Mouse (Mus musculus) midbrain, embryonic 13.5 days (tissue): Measurements from ENCODE around the gene Dmd. TPM values are rescaled to one million over a fixed set of nuclear protein-coding genes. Genes with fewer than 3 reads are reported as not detected.

Experiments used
- ATAC-seq: fragments of 200-750 bp; cut with Nextera tagmentation; 2 replicates; pipeline ENCODE4 v1.8.0; 2017; ENCODE audit warnings: mild to moderate bottlenecking, moderate TSS enrichment, moderate library complexity
- H3K27ac ChIP-seq: fragments of 300-500 bp; sonication (generic); 2 replicates; pipeline ENCODE4 v1.5.1; 2015; ENCODE audit warnings: inconsistent platforms, mild to moderate bottlenecking, moderate library complexity
- H3K27me3 ChIP-seq: fragments of 300-500 bp; sonication (generic); 2 replicates; pipeline ENCODE4 v1.6.1; 2015; ENCODE audit warnings: mild to moderate bottlenecking, inconsistent platforms
- H3K36me3 ChIP-seq: fragments of 300-500 bp; sonication (generic); 2 replicates; pipeline ENCODE4 v1.6.1; 2015; ENCODE audit warnings: mild to moderate bottlenecking, inconsistent platforms
- H3K4me1 ChIP-seq: fragments of 300-500 bp; sonication (generic); replicated peaks from 2 replicates; pipeline ENCODE4 v1.6.1; 2015; ENCODE audit warnings: inconsistent platforms
- H3K4me2 ChIP-seq: fragments of 300-500 bp; sonication (generic); replicated peaks from 2 replicates; pipeline ENCODE4 v1.6.1; 2015; ENCODE audit warnings: moderate library complexity, mild to moderate bottlenecking, inconsistent platforms
- H3K4me3 ChIP-seq: fragments of 300-500 bp; sonication (generic); replicated peaks from 2 replicates; pipeline ENCODE4 v1.5.1; 2015; ENCODE audit warnings: mild to moderate bottlenecking, inconsistent platforms
- H3K9ac ChIP-seq: fragments of 300-500 bp; sonication (generic); replicated peaks from 2 replicates; pipeline ENCODE4 v1.6.1; 2015; ENCODE audit warnings: mild to moderate bottlenecking, inconsistent platforms
- H3K9me3 ChIP-seq: fragments of 300-500 bp; sonication (generic); 2 replicates; pipeline ENCODE4 v1.6.1; 2016; ENCODE audit warnings: mild to moderate bottlenecking, inconsistent platforms
- WGBS: fragments of 180-500 bp; shearing (Covaris S2); methylation state at CpG from one replicate; pipeline ENCODE4 v1.1.7; 2015; 5-methylcytosine and 5-hydroxymethylcytosine counted together
- polyA plus RNA-seq: library from polyadenylated mRNA; unstranded; fragments of >200 nt; fragmentation: Nextera tagmentation; extraction: Ambion mirVana; gene quantifications from 2 replicates; pipeline ENCODE4 v1.2.1, GENCODE M21; 2015

Dmd gene
- polyA plus RNA-seq, 1 experiment from 2014 or later: 18.8 TPM

DNA sequence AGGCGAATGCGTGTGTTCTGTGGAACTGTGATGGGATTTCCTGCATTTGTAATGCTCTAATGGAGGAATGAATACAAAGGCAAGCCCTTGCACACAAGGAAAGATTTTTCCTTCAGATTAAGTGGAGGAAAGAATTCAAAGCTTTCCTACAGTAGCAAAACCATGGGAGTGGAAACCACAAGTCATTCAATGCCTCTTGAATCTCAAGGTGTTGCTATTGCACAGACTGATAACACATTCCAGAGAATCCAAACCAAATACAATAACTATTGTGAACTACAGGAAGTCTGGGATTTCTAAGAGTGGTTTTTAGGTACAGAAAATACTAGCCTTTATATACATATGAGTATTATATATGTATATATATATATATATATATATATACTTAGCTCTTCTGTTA, 2258.3 kb downstream of the Dmd start:
- Histone ChIP-seq H3K27me3 (no peaks in the 10 kb centered on the region), H3K36me3 (no peaks in the 10 kb centered on the region), H3K4me3 (no peak overlapping the region), H3K27ac (no peak overlapping the region), H3K4me2 (no peak overlapping the region), H3K9me3 (no peaks in the 10 kb centered on the region), H3K9ac (no peak overlapping the region), H3K4me1 (no peaks in the 10 kb centered on the region)
- ATAC-seq: no peak
- 71% methylated on average over 2 of the region's 2 CpGs for WGBS

- ATAC-seq: no peak
- Histone ChIP-seq H3K9me3 (no peaks in the 10 kb centered on the region), H3K27me3 (no peaks in the 10 kb centered on the region)
Observed at GRCm38 (mm10) chrX:85226883-85227282, 2278.2 kb downstream of the Dmd start.

DNA sequence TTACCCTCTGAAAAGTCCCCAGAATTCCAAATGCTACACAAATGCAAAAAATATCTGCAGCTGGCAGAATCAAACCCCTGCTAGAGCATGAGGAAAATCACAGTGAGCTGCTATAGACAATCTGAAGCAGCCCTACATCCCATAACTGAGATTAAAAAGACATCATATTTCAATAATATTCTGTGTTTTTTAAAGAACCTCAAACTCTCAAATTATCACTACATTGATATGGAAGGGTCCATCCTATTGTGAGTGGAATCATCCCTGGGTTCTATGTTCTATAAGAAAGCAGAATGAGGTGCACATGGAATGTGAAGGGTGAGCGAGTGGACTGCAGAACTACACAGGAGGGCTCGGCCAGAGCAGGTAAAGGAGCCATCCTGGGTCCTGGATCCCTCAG, 2300.7 kb downstream of the Dmd start, which contains the start of gene Fthl17a:
Fthl17a (plus strand) TSS at position 301 of the 400 bp plus-strand sequence.
- Histone ChIP-seq H3K9ac (no peak within 1 kb of the TSS), H3K4me1 (no peaks in the 10 kb centered on the region), H3K36me3 (no peaks in the 10 kb centered on the region), H3K27ac (no peak within 1 kb of the TSS), H3K4me3 (no peak within 1 kb of the TSS), H3K9me3 (no peaks in the 10 kb centered on the region), H3K27me3 (no peaks in the 10 kb centered on the region), H3K4me2 (no peak within 1 kb of the TSS)
- no peak for ATAC-seq
- WGBS: 80% methylated on average over 2 of the region's 2 CpGs

More at GRCm38 (mm10) chrX:85226883-85227282, 2278.2 kb downstream of the Dmd start:
- no peak overlapping the region for H3K4me2 ChIP-seq
- H3K36me3 ChIP-seq: no peaks in the 10 kb centered on the region
- no peak overlapping the region for H3K27ac ChIP-seq
- no peak overlapping the region for H3K9ac ChIP-seq
- H3K4me1 ChIP-seq: no peaks in the 10 kb centered on the region
- no peak overlapping the region for H3K4me3 ChIP-seq
